Mouse (Mus musculus) lung, postnatal 0 days (tissue): Measurements from ENCODE around the gene Fbn1. TPM values are rescaled to one million over a fixed set of nuclear protein-coding genes. Genes with fewer than 3 reads are reported as not detected.

Experiments
- ATAC-seq: fragments of 200-750 bp; cut with Nextera tagmentation; 2 replicates; pipeline ENCODE4 v1.8.0; 2017; ENCODE audit warnings: moderate library complexity
- DNase-seq: peaks from one replicate; pipeline ENCODE4 v3.0.0-alpha.2; 2016; ENCODE audit warnings: low spot score
- H3K27ac ChIP-seq: fragments of 300-500 bp; sonication (generic); 2 replicates; pipeline ENCODE4 v1.5.1; 2014; ENCODE audit warnings: antibody characterized with exemption, mild to moderate bottlenecking, low read length, mixed read lengths
- H3K27me3 ChIP-seq: fragments of 300-500 bp; sonication (generic); replicated peaks from 2 replicates; pipeline ENCODE4 v1.6.1; 2014; ENCODE audit warnings: low read length, mixed read lengths; ENCODE audit not compliant: insufficient read depth
- H3K36me3 ChIP-seq: fragments of 300-500 bp; sonication (generic); 2 replicates; pipeline ENCODE4 v1.6.1; 2014; ENCODE audit warnings: low read length, mixed read lengths; ENCODE audit not compliant: insufficient read depth
- H3K4me1 ChIP-seq: fragments of 300-500 bp; sonication (generic); 2 replicates; pipeline ENCODE4 v1.6.1; 2014; ENCODE audit warnings: antibody characterized with exemption, low read depth, low read length, mixed read lengths; ENCODE audit not compliant: insufficient read depth
- H3K4me2 ChIP-seq: fragments of 300-500 bp; sonication (generic); replicated peaks from 2 replicates; pipeline ENCODE4 v1.6.1; 2014; ENCODE audit warnings: low read depth, mild to moderate bottlenecking, low read length, moderate library complexity, mixed read lengths
- H3K4me3 ChIP-seq: fragments of 300-500 bp; sonication (generic); 2 replicates; pipeline ENCODE4 v1.5.1; 2014; ENCODE audit warnings: low read depth, low read length
- H3K9ac ChIP-seq: fragments of 300-500 bp; sonication (generic); replicated peaks from 2 replicates; pipeline ENCODE4 v1.6.1; 2014; ENCODE audit warnings: low read depth, mild to moderate bottlenecking
- H3K9me3 ChIP-seq: fragments of 300-500 bp; sonication (generic); 2 replicates; pipeline ENCODE4 v1.6.1; 2016; ENCODE audit warnings: low read length, mixed read lengths
- CTCF ChIP-seq: IDR thresholded peaks from 2 replicates; pipeline ENCODE4 v1.5.1; 2016; ENCODE audit warnings: antibody characterized with exemption, mild to moderate bottlenecking
- EP300 ChIP-seq: IDR thresholded peaks from 2 replicates; pipeline ENCODE4 v1.6.1; 2016; ENCODE audit warnings: antibody characterized with exemption, mild to moderate bottlenecking, control low read depth
- WGBS: fragments of 180-500 bp; shearing (Covaris S2); extraction: QIAGEN DNeasy Blood & Tissue Kit; methylation state at CpG from one replicate; pipeline ENCODE4 v1.1.7; 2014; 5-methylcytosine and 5-hydroxymethylcytosine counted together
- polyA plus RNA-seq: library from polyadenylated mRNA; unstranded; fragments of >200 nt; fragmentation: Nextera tagmentation; extraction: Ambion mirVana; gene quantifications from 2 replicates; pipeline ENCODE4 v1.2.1, GENCODE M21; 2015

Gene Fbn1
- polyA plus RNA-seq, 1 experiment from 2014 or later = 23.6 TPM

- ATAC-seq (no peak), DNase-seq (no peak)
- Histone ChIP-seq H3K4me2 (no peak overlapping the region), H3K9ac (no peak overlapping the region), H3K27ac (no peak overlapping the region), H3K27me3 (no peaks in the 10 kb centered on the region), H3K4me1 (no peaks in the 10 kb centered on the region), H3K9me3 (no peaks in the 10 kb centered on the region), H3K4me3 (no peak overlapping the region), H3K36me3 (no peaks in the 10 kb centered on the region)
- TF ChIP-seq CTCF = no peak
- WGBS = 55% methylated on average over 4 of the region's 5 CpGs
Measured at GRCm38 (mm10) chr2:125324455-125324854, 183.3 kb downstream of the Fbn1 start.

GRCm38 (mm10) chr2:125323347-125323746 lies 184.4 kb downstream of the Fbn1 start:
- Histone ChIP-seq H3K9ac (no peak overlapping the region), H3K27me3 (no peaks in the 10 kb centered on the region), H3K4me1 (no peaks in the 10 kb centered on the region), H3K9me3 (no peaks in the 10 kb centered on the region), H3K4me3 (no peak overlapping the region), H3K27ac (no peak overlapping the region), H3K36me3 (no peaks in the 10 kb centered on the region), H3K4me2 (no peak overlapping the region)
- no peak for ATAC-seq
- no peak for DNase-seq
- TF ChIP-seq CTCF = no peak
- TF ChIP-seq EP300 = no peak
- WGBS = 50% methylated on average over 4 of the region's 4 CpGs

DNA sequence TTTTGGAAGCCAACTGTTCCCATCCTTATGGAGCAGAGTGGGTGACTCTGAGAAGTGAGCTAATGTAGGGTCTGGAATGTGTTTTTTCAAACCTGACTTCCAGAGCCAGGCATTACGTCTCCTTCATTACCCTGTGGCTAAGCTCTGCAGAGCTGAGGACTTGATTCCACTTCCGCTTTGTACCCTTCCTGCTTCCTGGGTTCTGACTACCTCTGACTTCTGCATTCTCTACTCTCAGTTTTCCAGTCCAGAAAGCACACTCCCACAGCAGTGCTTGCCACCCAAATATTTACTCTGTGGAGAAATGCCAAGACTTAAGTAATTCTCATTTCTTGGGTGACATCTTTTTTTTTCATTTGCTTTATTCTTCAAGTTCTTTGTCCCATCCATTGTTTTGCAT lies 185.2 kb downstream of the Fbn1 start:
- H3K4me1 ChIP-seq = no peaks in the 10 kb centered on the region
- WGBS = 58% methylated on average over 2 of the region's 2 CpGs
- no peak for DNase-seq
- no peaks in the 10 kb centered on the region for H3K9me3 ChIP-seq
- ATAC-seq = no peak
- no peaks in the 10 kb centered on the region for H3K36me3 ChIP-seq
- H3K9ac ChIP-seq = no peak overlapping the region
- H3K27ac ChIP-seq = no peak overlapping the region
- no peak overlapping the region for H3K4me3 ChIP-seq
- H3K27me3 ChIP-seq = no peaks in the 10 kb centered on the region
- TF ChIP-seq EP300 (no peak), CTCF (no peak)
- no peak overlapping the region for H3K4me2 ChIP-seq

GRCm38 (mm10) chr2:125321071-125321470 lies 186.7 kb downstream of the Fbn1 start:
- DNase-seq (no peak), ATAC-seq (no peak)
- no peaks in the 10 kb centered on the region for H3K4me1 ChIP-seq
- H3K27ac ChIP-seq = no peak overlapping the region
- TF ChIP-seq CTCF (no peak), EP300 (no peak)
- H3K4me2 ChIP-seq = no peak overlapping the region
- no peaks in the 10 kb centered on the region for H3K36me3 ChIP-seq
- H3K4me3 ChIP-seq = no peak overlapping the region
- 84% methylated on average over 6 of the region's 6 CpGs for WGBS
- no peak overlapping the region for H3K9ac ChIP-seq
- H3K27me3 ChIP-seq = no peaks in the 10 kb centered on the region
- no peaks in the 10 kb centered on the region for H3K9me3 ChIP-seq

- H3K27me3 ChIP-seq = no peaks in the 10 kb centered on the region
- H3K36me3 ChIP-seq = no peaks in the 10 kb centered on the region
- no peaks in the 10 kb centered on the region for H3K9me3 ChIP-seq
- ATAC-seq (peak; percentile 43), DNase-seq (peak; percentile 79)
- H3K27ac ChIP-seq = peak overlapping the region; percentile 20; the same call in 1 of the 2 replicates
- H3K9ac ChIP-seq = no peak overlapping the region
- TF ChIP-seq EP300 (0 out of 2 replicates have a peak, but pooled peaks have one; percentile 25), CTCF (no peak)
- no peak overlapping the region for H3K4me2 ChIP-seq
- H3K4me3 ChIP-seq = no peak overlapping the region
- H3K4me1 ChIP-seq = no peaks in the 10 kb centered on the region
- WGBS = 67% methylated on average over 8 of the region's 8 CpGs
Measured at GRCm38 (mm10) chr2:125319651-125320050, 188.1 kb downstream of the Fbn1 start.

- WGBS = 63% methylated on average over 5 of the region's 5 CpGs
- H3K27me3 ChIP-seq = no peaks in the 10 kb centered on the region
- no peak overlapping the region for H3K9ac ChIP-seq
- peak; percentile 58 for ATAC-seq
- H3K4me2 ChIP-seq = no peak overlapping the region
- no peak overlapping the region for H3K4me3 ChIP-seq
- no peaks in the 10 kb centered on the region for H3K4me1 ChIP-seq
- peak; percentile 53 for DNase-seq
- TF ChIP-seq CTCF = peak; percentile 21
- TF ChIP-seq EP300 = no peak
- 0 out of 2 replicates have a peak overlapping the region, but pooled peaks have one; percentile 43 for H3K27ac ChIP-seq
- H3K9me3 ChIP-seq = no peaks in the 10 kb centered on the region
- no peaks in the 10 kb centered on the region for H3K36me3 ChIP-seq
Measured at GRCm38 (mm10) chr2:125318371-125319061, 189.3 kb downstream of the Fbn1 start.
